Mouse (Mus musculus): Measurements from ENCODE around the gene Map3k15.

DNA sequence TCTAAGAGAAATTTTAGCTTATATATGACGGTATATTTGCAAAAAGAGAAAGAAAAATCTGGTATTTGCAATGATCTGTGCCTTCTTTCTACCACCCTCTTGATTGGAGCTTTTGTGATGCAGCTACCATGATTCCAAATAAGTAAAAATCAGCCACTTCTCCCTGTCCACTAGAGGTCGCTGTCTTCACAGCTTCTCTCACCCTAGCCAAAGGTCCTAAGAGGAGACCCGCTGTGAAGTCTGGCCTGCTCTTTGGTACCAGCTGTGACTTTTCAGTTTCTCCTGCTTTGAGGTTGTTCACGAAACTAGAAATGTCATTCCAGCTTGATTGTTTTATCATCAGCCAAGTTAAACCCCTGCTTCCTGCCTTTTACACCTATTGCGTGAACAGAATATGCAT lies 14.5 kb upstream of the Map3k15 start:
- TF ChIP-seq CTCF (conservative IDR thresholded peaks at IDR 0.05; ENCODE audit: insufficient read depth, insufficient read length, low read depth, low read length) = peak; percentile 57
- TF ChIP-seq POLR2A (IDR thresholded peaks at IDR 0.05; ENCODE audit: low read depth, low read length) = no peak
